Mouse (Mus musculus): Measurements from ENCODE around the gene Fcamr. TPM values are rescaled to one million over a fixed set of nuclear protein-coding genes. Genes with fewer than 3 reads are reported as not detected.
A peak's percentile ranks its signal among the peaks of the same experiment; 100 is the strongest.

Fcamr gene
- polyA plus RNA-seq (2015; fragmentation: Nextera tagmentation; extraction: Ambion mirVana) = not detected in 2 replicates

DNA sequence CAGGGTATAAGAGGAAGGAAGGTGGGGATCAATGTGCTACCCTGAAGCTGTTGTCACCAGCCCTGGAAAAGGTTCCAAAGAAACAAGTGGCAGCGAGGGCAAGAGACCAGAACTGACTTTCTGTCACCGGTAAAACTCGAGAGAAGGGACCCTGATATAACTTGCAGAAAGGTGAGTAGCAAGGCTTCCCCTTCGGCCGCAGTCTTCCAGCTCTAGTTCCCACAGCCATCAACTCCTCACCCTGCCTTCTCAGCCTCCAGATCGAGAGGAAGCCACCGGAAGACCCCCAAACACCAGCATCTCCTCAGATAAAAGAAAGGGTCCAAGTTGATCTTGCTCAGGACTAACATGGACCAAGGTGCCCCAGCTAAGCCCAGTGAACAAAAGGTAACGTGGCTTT, at the start of gene Fcamr:
Fcamr (plus strand) TSS at position 301 of the 400 bp plus-strand sequence.
- no peak for DNase-seq
- WGBS (ENCODE audit: insufficient replicate concordance) = 58% methylated on average over 8 of the region's 8 CpGs
- H3K4me1 ChIP-seq (replicated peaks) = no peaks in the 10 kb centered on the region

DNA sequence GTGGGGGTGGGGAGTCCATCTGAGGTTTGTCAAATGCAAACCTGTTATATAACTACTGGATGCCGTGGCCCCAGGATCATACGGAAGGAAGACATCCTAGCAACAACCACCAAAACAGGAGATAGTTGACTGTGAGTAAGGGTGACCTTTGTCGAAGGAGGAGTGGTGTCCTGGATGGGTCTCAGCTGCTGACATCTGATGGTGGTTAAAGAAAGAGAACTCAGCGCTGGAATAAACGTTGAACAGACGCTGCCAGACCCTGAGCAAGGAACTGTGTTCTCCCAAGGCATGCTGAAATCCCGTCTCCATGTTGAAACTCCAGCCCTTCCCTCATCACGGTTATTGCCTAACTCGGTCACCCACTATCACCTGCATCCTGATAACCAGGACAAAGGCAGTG, 41.0 kb upstream of the Fcamr start:
- peaks cover 18% of the 10 kb centered on the region for H3K4me1 ChIP-seq (replicated peaks)
- no peak for DNase-seq
- no peak for ATAC-seq (ENCODE audit: low read depth)
- H3K27me3 ChIP-seq = no peaks in the 10 kb centered on the region
- H3K4me3 ChIP-seq (replicated peaks) = no peak overlapping the region
- H3K4me2 ChIP-seq = no peak overlapping the region
- H3K27ac ChIP-seq = no peak overlapping the region
- H3K9ac ChIP-seq = no peak overlapping the region
- H3K9me3 ChIP-seq (replicated peaks) = no peaks in the 10 kb centered on the region
- WGBS (ENCODE audit: insufficient replicate concordance) = 55% methylated on average over 9 of the region's 9 CpGs
- H3K36me3 ChIP-seq = no peaks in the 10 kb centered on the region

More for the DNA sequence above, at the start of gene Fcamr:
- Histone ChIP-seq H3K36me3 (no peaks in the 10 kb centered on the region), H3K27me3 (no peaks in the 10 kb centered on the region), H3K4me2 (no peak within 1 kb of the TSS), H3K4me3 (replicated peaks) (no peak within 1 kb of the TSS), H3K9me3 (replicated peaks) (no peaks in the 10 kb centered on the region), H3K27ac (no peak within 1 kb of the TSS), H3K9ac (no peak within 1 kb of the TSS)
- ATAC-seq (ENCODE audit: low read depth) = no peak

GRCm38 (mm10) chr1:130761597-130761996, 39.1 kb upstream of the Fcamr start:
- H3K36me3 ChIP-seq = no peaks in the 10 kb centered on the region
- no peak overlapping the region for H3K4me2 ChIP-seq
- DNase-seq (no peak), ATAC-seq (ENCODE audit: low read depth) (no peak)
- peaks cover 20% of the 10 kb centered on the region for H3K4me1 ChIP-seq (replicated peaks)
- 59% methylated on average over 1 of the region's 1 CpGs for WGBS (ENCODE audit: insufficient replicate concordance)
- no peaks in the 10 kb centered on the region for H3K9me3 ChIP-seq (replicated peaks)
- H3K27ac ChIP-seq = no peak overlapping the region
- H3K9ac ChIP-seq = no peak overlapping the region
- H3K4me3 ChIP-seq (replicated peaks) = no peak overlapping the region
- H3K27me3 ChIP-seq = no peaks in the 10 kb centered on the region

- Histone ChIP-seq H3K9me3 (replicated peaks) (no peaks in the 10 kb centered on the region), H3K36me3 (no peaks in the 10 kb centered on the region), H3K27me3 (no peaks in the 10 kb centered on the region), H3K4me3 (replicated peaks) (no peak overlapping the region), H3K27ac (no peak overlapping the region), H3K4me2 (no peak overlapping the region), H3K4me1 (replicated peaks) (peaks cover 25% of the 10 kb centered on the region), H3K9ac (no peak overlapping the region)
- DNase-seq = no peak
- WGBS (ENCODE audit: insufficient replicate concordance) = 75% methylated on average over 3 of the region's 3 CpGs
- no peak for ATAC-seq (ENCODE audit: low read depth)
These were observed 38.5 kb upstream of the Fcamr start for GRCm38 (mm10) chr1:130762045-130762760.

GRCm38 (mm10) chr1:130764027-130764461, 36.7 kb upstream of the Fcamr start:
- Histone ChIP-seq H3K4me2 (no peak overlapping the region), H3K4me3 (replicated peaks) (no peak overlapping the region), H3K4me1 (replicated peaks) (peaks cover 27% of the 10 kb centered on the region), H3K9me3 (replicated peaks) (no peaks in the 10 kb centered on the region), H3K36me3 (no peaks in the 10 kb centered on the region), H3K9ac (no peak overlapping the region), H3K27me3 (no peaks in the 10 kb centered on the region), H3K27ac (peak overlapping the region; percentile 13; the same call in 1 of the 2 replicates)
- no peak for ATAC-seq (ENCODE audit: low read depth)
- WGBS (ENCODE audit: insufficient replicate concordance) = 71% methylated on average over 12 of the region's 12 CpGs
- no peak for DNase-seq

DNA sequence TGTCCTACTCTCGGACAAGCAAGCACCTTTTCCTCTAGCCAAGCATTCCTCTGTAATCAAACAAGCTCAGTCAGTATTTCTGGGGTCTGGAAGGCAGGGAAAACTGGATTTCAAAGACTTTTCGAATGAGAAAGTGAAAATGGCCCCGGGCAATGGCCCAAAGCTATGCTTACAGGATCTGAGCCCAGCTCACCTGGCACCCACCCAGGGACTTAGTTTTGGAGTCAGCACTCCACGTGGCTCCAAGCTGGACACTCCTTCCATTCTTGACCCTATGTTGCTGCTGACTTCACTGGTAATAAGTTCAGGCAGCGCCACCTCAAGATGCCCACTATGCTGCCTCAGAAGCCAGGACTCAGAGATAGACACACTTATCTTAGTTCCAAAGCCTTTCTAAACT, 33.6 kb upstream of the Fcamr start:
- no peak overlapping the region for H3K4me3 ChIP-seq (replicated peaks)
- no peak overlapping the region for H3K9ac ChIP-seq
- WGBS (ENCODE audit: insufficient replicate concordance) = 71% methylated on average over 5 of the region's 5 CpGs
- H3K9me3 ChIP-seq (replicated peaks) = no peaks in the 10 kb centered on the region
- no peak overlapping the region for H3K27ac ChIP-seq
- no peaks in the 10 kb centered on the region for H3K36me3 ChIP-seq
- H3K4me2 ChIP-seq = no peak overlapping the region
- DNase-seq (no peak), ATAC-seq (ENCODE audit: low read depth) (no peak)
- 0 out of 2 replicates have a peak, but pooled peaks cover 5% of the 10 kb centered on the region for H3K27me3 ChIP-seq
- peaks cover 18% of the 10 kb centered on the region for H3K4me1 ChIP-seq (replicated peaks)

DNA sequence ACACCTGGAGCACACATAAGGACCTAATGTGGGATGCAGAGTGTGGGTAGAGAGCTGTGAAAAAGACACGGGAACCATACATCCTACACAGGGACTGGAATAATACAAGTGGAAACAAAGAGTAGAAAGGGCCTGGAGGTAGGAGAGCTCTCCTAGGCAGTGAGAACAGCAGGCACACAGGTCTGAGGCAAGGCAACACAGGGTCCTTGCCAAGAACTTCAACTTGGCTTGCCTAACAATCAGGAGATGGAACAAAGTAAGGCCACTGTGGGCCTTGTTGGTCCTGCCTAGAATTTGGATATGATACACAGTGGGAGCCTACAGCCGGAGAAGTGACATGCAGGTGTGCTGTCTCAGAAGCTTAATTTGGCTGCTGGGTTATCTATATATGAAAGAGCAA, 30.8 kb upstream of the Fcamr start:
- Histone ChIP-seq H3K27me3 (0 out of 2 replicates have a peak, but pooled peaks cover 5% of the 10 kb centered on the region), H3K9ac (no peak overlapping the region), H3K27ac (no peak overlapping the region), H3K4me2 (no peak overlapping the region), H3K9me3 (replicated peaks) (no peaks in the 10 kb centered on the region), H3K4me3 (replicated peaks) (no peak overlapping the region), H3K36me3 (no peaks in the 10 kb centered on the region), H3K4me1 (replicated peaks) (peaks cover 7% of the 10 kb centered on the region; the same call in 1 of the 2 replicates)
- DNase-seq (no peak), ATAC-seq (ENCODE audit: low read depth) (no peak)
- WGBS (ENCODE audit: insufficient replicate concordance) = 70% methylated on average over 2 of the region's 2 CpGs

- Histone ChIP-seq H3K9ac (no peak overlapping the region), H3K36me3 (no peaks in the 10 kb centered on the region), H3K9me3 (replicated peaks) (no peaks in the 10 kb centered on the region), H3K4me2 (no peak overlapping the region), H3K27ac (no peak overlapping the region), H3K4me1 (replicated peaks) (peaks cover 7% of the 10 kb centered on the region; the same call in 1 of the 2 replicates), H3K27me3 (0 out of 2 replicates have a peak, but pooled peaks cover 5% of the 10 kb centered on the region), H3K4me3 (replicated peaks) (no peak overlapping the region)
- WGBS (ENCODE audit: insufficient replicate concordance) = 74% methylated on average over 4 of the region's 4 CpGs
- ATAC-seq (ENCODE audit: low read depth) = no peak
- DNase-seq = no peak
These were observed 30.2 kb upstream of the Fcamr start for GRCm38 (mm10) chr1:130770487-130770886.

- Histone ChIP-seq H3K4me3 (replicated peaks) (no peak overlapping the region), H3K36me3 (no peaks in the 10 kb centered on the region), H3K27ac (no peak overlapping the region), H3K27me3 (0 out of 2 replicates have a peak, but pooled peaks cover 5% of the 10 kb centered on the region), H3K4me1 (replicated peaks) (peaks cover 7% of the 10 kb centered on the region; the same call in 1 of the 2 replicates), H3K9me3 (replicated peaks) (no peaks in the 10 kb centered on the region), H3K4me2 (no peak overlapping the region), H3K9ac (no peak overlapping the region)
- 63% methylated on average over 3 of the region's 3 CpGs for WGBS (ENCODE audit: insufficient replicate concordance)
- ATAC-seq (ENCODE audit: low read depth) = no peak
- no peak for DNase-seq
These were observed 29.7 kb upstream of the Fcamr start for GRCm38 (mm10) chr1:130770981-130771494.

DNA sequence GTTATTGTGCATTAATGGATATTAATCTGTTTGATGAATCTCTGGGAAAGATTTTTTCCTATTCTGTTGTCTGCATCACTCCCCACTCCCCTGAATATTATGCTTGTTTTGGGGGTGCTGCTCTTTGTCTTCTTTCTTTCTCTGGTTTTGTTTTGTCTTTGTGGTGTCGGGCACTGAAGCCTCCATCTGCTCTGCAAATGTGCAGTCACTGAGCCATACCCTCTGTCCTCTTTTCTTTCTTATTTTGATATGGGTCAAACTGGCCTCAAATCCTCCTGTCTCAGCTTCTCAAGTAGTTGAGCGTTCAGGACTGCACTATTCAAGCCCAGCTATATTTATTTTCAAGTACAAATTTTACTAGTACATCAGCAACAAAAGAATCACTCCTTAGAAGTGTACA, 25.5 kb upstream of the Fcamr start:
- no peak overlapping the region for H3K9ac ChIP-seq
- H3K4me1 ChIP-seq (replicated peaks) = no peaks in the 10 kb centered on the region
- H3K9me3 ChIP-seq (replicated peaks) = no peaks in the 10 kb centered on the region
- H3K36me3 ChIP-seq = no peaks in the 10 kb centered on the region
- WGBS (ENCODE audit: insufficient replicate concordance) = 67% methylated on average over 2 of the region's 2 CpGs
- DNase-seq (no peak), ATAC-seq (ENCODE audit: low read depth) (no peak)
- no peak overlapping the region for H3K4me3 ChIP-seq (replicated peaks)
- no peak overlapping the region for H3K27ac ChIP-seq
- no peak overlapping the region for H3K4me2 ChIP-seq
- 0 out of 2 replicates have a peak, but pooled peaks cover 1% of the 10 kb centered on the region for H3K27me3 ChIP-seq

- Histone ChIP-seq H3K4me2 (no peak overlapping the region), H3K4me1 (replicated peaks) (no peaks in the 10 kb centered on the region), H3K4me3 (replicated peaks) (no peak overlapping the region), H3K27me3 (no peaks in the 10 kb centered on the region), H3K9ac (no peak overlapping the region), H3K36me3 (no peaks in the 10 kb centered on the region), H3K9me3 (replicated peaks) (no peaks in the 10 kb centered on the region), H3K27ac (no peak overlapping the region)
- WGBS (ENCODE audit: insufficient replicate concordance) = 59% methylated on average over 7 of the region's 7 CpGs
- no peak for ATAC-seq (ENCODE audit: low read depth)
- DNase-seq = no peak
These were observed 24.9 kb upstream of the Fcamr start for GRCm38 (mm10) chr1:130775691-130776331.
